Mouse (Mus musculus) hindbrain, embryonic 13.5 days (tissue): ENCODE data around the gene Aurkb. TPM values are rescaled to one million over a fixed set of nuclear protein-coding genes. Genes with fewer than 3 reads are reported as not detected.
"Not testable (repeated sequence)": the region's sequence is repeated elsewhere in the genome, so short reads cannot be mapped to it uniquely, and the experiment has no call there.

Source experiments
- ATAC-seq: fragments of 200-750 bp; cut with Nextera tagmentation; 2 replicates; pipeline ENCODE4 v1.8.0; 2017; ENCODE audit warnings: moderate TSS enrichment; ENCODE audit not compliant: low FRiP score
- H3K27ac ChIP-seq: fragments of 300-500 bp; sonication (generic); 2 replicates; pipeline ENCODE4 v1.5.1; 2015; ENCODE audit warnings: inconsistent platforms, mild to moderate bottlenecking, moderate library complexity
- H3K27me3 ChIP-seq: fragments of 300-500 bp; sonication (generic); 2 replicates; pipeline ENCODE4 v1.6.1; 2015; ENCODE audit warnings: mild to moderate bottlenecking, inconsistent platforms
- H3K36me3 ChIP-seq: fragments of 300-500 bp; sonication (generic); 2 replicates; pipeline ENCODE4 v1.6.1; 2015; ENCODE audit warnings: mild to moderate bottlenecking, inconsistent platforms
- H3K4me1 ChIP-seq: fragments of 300-500 bp; sonication (generic); replicated peaks from 2 replicates; pipeline ENCODE4 v1.6.1; 2015; ENCODE audit warnings: inconsistent platforms
- H3K4me2 ChIP-seq: fragments of 300-500 bp; sonication (generic); 2 replicates; pipeline ENCODE4 v1.6.1; 2015; ENCODE audit warnings: inconsistent platforms, mild to moderate bottlenecking, moderate library complexity
- H3K4me3 ChIP-seq: fragments of 300-500 bp; sonication (generic); 2 replicates; pipeline ENCODE4 v1.5.1; 2015; ENCODE audit warnings: mild to moderate bottlenecking, inconsistent platforms
- H3K9ac ChIP-seq: fragments of 300-500 bp; sonication (generic); 2 replicates; pipeline ENCODE4 v1.6.1; 2015; ENCODE audit warnings: mild to moderate bottlenecking, inconsistent platforms
- H3K9me3 ChIP-seq: fragments of 300-500 bp; sonication (generic); 2 replicates; pipeline ENCODE4 v1.6.1; 2016; ENCODE audit warnings: inconsistent platforms
- WGBS: fragments of 180-500 bp; shearing (Covaris S2); methylation state at CpG from one replicate; pipeline ENCODE4 v1.1.7; 2015; 5-methylcytosine and 5-hydroxymethylcytosine counted together
- polyA plus RNA-seq: library from polyadenylated mRNA; unstranded; fragments of >200 nt; fragmentation: Nextera tagmentation; extraction: Ambion mirVana; gene quantifications from 2 replicates; pipeline ENCODE4 v1.2.1, GENCODE M21; 2015

Aurkb gene
- 31.7 and 34.2 TPM in 2 replicates for polyA plus RNA-seq

DNA sequence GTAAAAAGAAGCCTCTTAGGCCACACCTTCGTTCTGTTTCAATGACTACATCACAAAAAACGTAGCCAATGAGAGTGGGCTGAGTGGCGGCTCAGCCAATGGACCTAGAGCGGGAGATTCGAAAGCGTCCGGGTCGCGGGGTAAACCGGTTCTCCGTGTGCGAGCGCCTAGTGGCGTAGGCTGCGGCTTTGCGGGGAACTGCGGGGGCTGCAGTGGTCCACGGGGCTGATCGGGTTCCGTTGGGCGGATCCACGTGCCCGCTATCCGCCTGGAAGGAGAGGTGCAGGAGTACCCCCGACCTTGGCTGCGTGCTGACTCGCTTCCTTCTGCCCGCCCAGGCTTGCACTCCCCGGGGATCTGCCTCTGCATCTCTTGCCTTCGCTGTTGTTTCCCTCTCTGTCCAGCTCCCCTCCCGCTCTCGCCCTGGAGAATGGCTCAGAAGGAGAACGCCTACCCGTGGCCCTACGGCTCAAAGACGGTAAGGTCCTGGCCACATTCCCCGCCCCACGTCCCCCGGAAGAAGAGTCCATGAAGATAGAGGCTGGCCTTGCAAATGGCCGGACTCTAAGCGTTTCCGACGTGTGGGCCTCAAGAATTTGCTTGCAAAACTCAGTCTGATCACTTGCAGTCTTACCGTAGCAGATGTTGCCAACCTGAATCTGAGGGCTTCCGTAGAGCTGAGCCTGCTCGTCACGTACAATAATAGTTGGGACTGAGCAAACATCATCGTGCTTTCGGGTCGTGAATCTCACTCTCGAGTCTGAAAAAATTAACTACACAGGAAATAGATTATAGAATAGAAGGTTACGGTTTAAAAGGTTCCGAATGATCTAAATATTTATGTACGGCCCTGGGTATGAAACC is at the start of gene Aurkb:
TSS of gene Aurkb (plus strand) at position 117 of the 864 bp plus-strand sequence.
- no peaks in the 10 kb centered on the region for H3K9me3 ChIP-seq
- H3K27me3 ChIP-seq, result no peaks in the 10 kb centered on the region
- H3K9ac ChIP-seq, result peak within 1 kb of the TSS; percentile 65
- no peaks in the 10 kb centered on the region for H3K36me3 ChIP-seq
- WGBS, result under 1% methylated on average over 54 of the region's 54 CpGs
- peaks cover 22% of the 10 kb centered on the region for H3K4me1 ChIP-seq
- peak within 1 kb of the TSS; percentile 65 for H3K27ac ChIP-seq
- peak within 1 kb of the TSS; percentile 99 for H3K4me2 ChIP-seq
- peak within 1 kb of the TSS; percentile 66 for H3K4me3 ChIP-seq
- ATAC-seq, result peak; percentile 71

DNA sequence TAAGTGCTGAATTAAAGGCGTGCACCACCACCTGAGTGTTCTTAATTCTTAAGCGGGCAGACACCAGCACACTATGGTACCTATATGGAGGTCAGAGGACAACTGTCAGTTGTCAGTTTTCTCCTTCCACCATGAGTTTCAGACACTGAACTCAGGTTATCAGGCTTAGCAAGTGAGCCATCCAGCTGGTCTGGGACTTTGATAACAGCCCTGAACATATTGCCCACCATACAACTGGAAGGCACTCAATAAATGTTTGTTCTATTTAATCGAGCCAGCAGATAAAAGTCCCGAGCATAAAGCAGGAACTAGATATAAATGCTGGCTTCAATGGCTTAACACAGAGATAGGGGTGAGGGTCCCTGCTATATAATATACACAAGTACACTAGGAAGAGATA is 48.4 kb upstream of the Aurkb start:
- no peak overlapping the region for H3K4me3 ChIP-seq
- no peaks in the 10 kb centered on the region for H3K4me1 ChIP-seq
- H3K4me2 ChIP-seq, result no peak overlapping the region
- 95% methylated on average over 4 of the region's 4 CpGs for WGBS
- H3K27me3 ChIP-seq, result no peaks in the 10 kb centered on the region
- H3K27ac ChIP-seq, result no peak overlapping the region
- H3K9me3 ChIP-seq, result no peaks in the 10 kb centered on the region
- no peak for ATAC-seq
- no peak overlapping the region for H3K9ac ChIP-seq
- H3K36me3 ChIP-seq, result peaks cover 97% of the 10 kb centered on the region

DNA sequence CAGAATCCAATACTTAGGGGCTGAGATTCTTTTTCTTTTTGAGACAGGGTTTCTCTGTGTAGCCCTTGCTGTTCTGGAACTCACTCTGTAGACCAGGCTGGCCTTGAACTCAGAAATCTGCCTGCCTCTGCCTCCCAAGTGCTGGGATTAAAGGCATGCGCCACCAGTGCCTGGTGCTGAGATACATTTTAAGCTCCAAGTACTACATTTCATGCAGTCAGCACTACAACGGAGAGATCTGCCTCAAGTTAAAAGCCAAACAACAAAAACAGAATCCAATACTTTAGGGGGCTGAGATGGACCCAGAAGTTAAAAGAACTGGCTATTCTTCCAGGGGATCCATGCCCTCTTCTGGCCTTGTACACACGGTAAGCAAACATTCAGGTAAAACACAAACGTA is 42.7 kb upstream of the Aurkb start:
- H3K4me1 ChIP-seq, H3K9ac ChIP-seq, H3K27ac ChIP-seq, H3K27me3 ChIP-seq, H3K4me2 ChIP-seq, H3K4me3 ChIP-seq, H3K9me3 ChIP-seq, ATAC-seq: not testable (repeated sequence)
- peaks cover 53% of the 10 kb centered on the region for H3K36me3 ChIP-seq
- WGBS, result 97% methylated on average over 4 of the region's 4 CpGs

GRCm38 (mm10) chr11:69003592-69003991 is 41.9 kb upstream of the Aurkb start:
- no peak for ATAC-seq
- peaks cover 11% of the 10 kb centered on the region for H3K4me1 ChIP-seq
- 67% methylated on average over 4 of the region's 4 CpGs for WGBS
- H3K9me3 ChIP-seq, result no peaks in the 10 kb centered on the region
- no peak overlapping the region for H3K27ac ChIP-seq
- no peak overlapping the region for H3K4me2 ChIP-seq
- peaks cover 45% of the 10 kb centered on the region for H3K36me3 ChIP-seq
- H3K27me3 ChIP-seq, result no peaks in the 10 kb centered on the region
- no peak overlapping the region for H3K4me3 ChIP-seq
- no peak overlapping the region for H3K9ac ChIP-seq

- H3K9ac ChIP-seq, result no peak overlapping the region
- 97% methylated on average over 7 of the region's 7 CpGs for WGBS
- H3K36me3 ChIP-seq, result peaks cover 30% of the 10 kb centered on the region
- no peak overlapping the region for H3K4me3 ChIP-seq
- no peak overlapping the region for H3K27ac ChIP-seq
- ATAC-seq, result no peak
- no peaks in the 10 kb centered on the region for H3K27me3 ChIP-seq
- H3K4me2 ChIP-seq, result no peak overlapping the region
- peaks cover 11% of the 10 kb centered on the region for H3K4me1 ChIP-seq
- no peaks in the 10 kb centered on the region for H3K9me3 ChIP-seq
Measured at GRCm38 (mm10) chr11:69005193-69005592, 40.3 kb upstream of the Aurkb start.

- H3K36me3 ChIP-seq, result peaks cover 16% of the 10 kb centered on the region
- not testable (repeated sequence) for H3K4me2 ChIP-seq, H3K9ac ChIP-seq, H3K9me3 ChIP-seq, H3K27me3 ChIP-seq, ATAC-seq, H3K27ac ChIP-seq, H3K4me3 ChIP-seq
- H3K4me1 ChIP-seq, result peaks cover 19% of the 10 kb centered on the region
Measured at GRCm38 (mm10) chr11:69006575-69006974, 38.9 kb upstream of the Aurkb start.

GRCm38 (mm10) chr11:69008182-69009121 is 37.0 kb upstream of the Aurkb start, which contains the start of gene Pfas:
Pfas (minus strand) TSS chr11:69008460.
- H3K27ac ChIP-seq, result peak within 1 kb of the TSS; percentile 46
- peak within 1 kb of the TSS; percentile 70 for H3K4me2 ChIP-seq
- peaks cover 26% of the 10 kb centered on the region for H3K4me1 ChIP-seq
- H3K9ac ChIP-seq, result peak within 1 kb of the TSS; percentile 78
- peak within 1 kb of the TSS; percentile 70 for H3K4me3 ChIP-seq
- H3K9me3 ChIP-seq, result no peaks in the 10 kb centered on the region
- ATAC-seq, result peak; percentile 79
- 9% methylated on average over 38 of the region's 38 CpGs for WGBS
- H3K36me3 ChIP-seq, result no peaks in the 10 kb centered on the region
- no peaks in the 10 kb centered on the region for H3K27me3 ChIP-seq

GRCm38 (mm10) chr11:69009508-69009907 is 35.9 kb upstream of the Aurkb start:
- 87% methylated on average over 1 of the region's 1 CpGs for WGBS
- no peak overlapping the region for H3K27ac ChIP-seq
- H3K36me3 ChIP-seq, result no peaks in the 10 kb centered on the region
- H3K4me3 ChIP-seq, result no peak overlapping the region
- H3K4me1 ChIP-seq, result peaks cover 26% of the 10 kb centered on the region
- H3K9me3 ChIP-seq, result no peaks in the 10 kb centered on the region
- no peaks in the 10 kb centered on the region for H3K27me3 ChIP-seq
- no peak for ATAC-seq
- H3K9ac ChIP-seq, result no peak overlapping the region
- H3K4me2 ChIP-seq, result no peak overlapping the region

DNA sequence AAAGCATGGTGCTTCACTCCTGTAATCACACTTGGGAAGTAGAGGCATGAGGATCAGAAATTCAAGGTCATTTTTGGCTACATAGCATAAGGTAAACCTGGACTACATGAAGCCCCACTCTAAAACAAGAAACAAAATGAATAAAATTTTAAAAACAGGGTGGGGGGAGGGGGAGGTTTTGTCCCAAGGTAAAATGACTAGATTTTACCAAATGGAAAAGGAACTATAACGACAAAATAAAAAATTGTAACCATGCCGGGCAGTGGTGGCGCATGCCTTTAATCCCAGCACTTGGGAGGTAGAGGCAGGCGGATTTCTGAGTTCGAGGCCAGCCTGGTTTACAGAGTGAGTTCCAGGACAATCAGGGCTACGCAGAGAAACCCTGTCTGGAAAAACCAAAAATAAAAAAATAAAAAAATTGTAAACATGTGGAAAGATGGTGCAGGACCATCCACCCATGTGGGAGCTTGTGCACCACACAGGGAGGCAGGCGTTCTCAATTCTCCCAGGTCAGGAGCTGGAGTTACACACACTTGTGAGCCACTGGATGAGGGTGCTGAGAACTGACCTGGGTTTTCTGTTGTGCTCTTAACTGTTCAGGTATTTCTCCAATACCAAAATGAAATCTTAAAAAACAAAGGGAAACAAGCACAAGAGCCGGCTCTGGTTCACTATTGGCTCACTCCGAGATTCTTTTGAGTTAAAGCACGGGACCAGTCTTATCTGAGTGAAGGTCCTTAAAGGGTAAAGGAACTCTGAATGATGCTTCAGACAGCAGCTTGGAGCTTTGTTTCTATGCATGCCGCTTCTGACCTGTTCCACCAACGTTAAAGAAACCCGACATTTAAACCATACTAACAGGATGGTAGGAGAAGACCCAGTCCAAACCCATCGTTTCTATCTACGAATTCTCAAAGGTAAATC is 34.8 kb upstream of the Aurkb start:
- Histone ChIP-seq H3K4me1 (peaks cover 30% of the 10 kb centered on the region), H3K36me3 (no peaks in the 10 kb centered on the region), H3K4me2 (no peak overlapping the region; the same call in 1 of the 2 replicates), H3K9me3 (no peaks in the 10 kb centered on the region), H3K4me3 (no peak overlapping the region), H3K9ac (no peak overlapping the region), H3K27me3 (no peaks in the 10 kb centered on the region), H3K27ac (no peak overlapping the region)
- WGBS, result 89% methylated on average over 15 of the region's 15 CpGs
- no peak for ATAC-seq

DNA sequence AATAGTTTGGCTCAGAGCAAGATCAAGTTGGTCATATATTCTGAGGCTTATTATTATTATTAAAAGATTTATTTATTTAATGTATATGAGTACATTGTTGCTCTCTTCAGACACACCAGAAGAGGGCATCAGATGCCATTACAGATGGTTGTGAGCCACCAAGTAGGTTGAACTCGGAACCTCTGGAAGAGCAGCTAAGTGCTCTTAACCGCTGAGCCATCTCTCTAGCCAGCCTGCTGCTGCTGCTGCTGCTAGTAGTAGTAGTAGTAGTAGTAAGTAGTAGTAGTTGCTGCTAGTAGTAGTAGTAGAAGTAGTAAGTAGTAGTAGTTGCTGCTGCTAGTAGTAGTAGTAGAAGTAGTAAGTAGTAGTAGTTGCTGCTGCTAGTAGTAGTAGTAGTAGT is 34.0 kb upstream of the Aurkb start:
- ATAC-seq, H3K36me3 ChIP-seq, H3K9me3 ChIP-seq, H3K9ac ChIP-seq, H3K27me3 ChIP-seq: not testable (repeated sequence)
- Histone ChIP-seq H3K27ac (peak overlapping the region; percentile 95), H3K4me1 (peaks cover 31% of the 10 kb centered on the region), H3K4me2 (peak overlapping the region; percentile 71), H3K4me3 (peak overlapping the region; percentile 50)
- 63% methylated on average over 2 of the region's 2 CpGs for WGBS

GRCm38 (mm10) chr11:69012071-69012601 is 33.3 kb upstream of the Aurkb start:
- ATAC-seq, result peak; percentile 67
- no peaks in the 10 kb centered on the region for H3K27me3 ChIP-seq
- H3K4me2 ChIP-seq, result peak overlapping the region; percentile 71
- peak overlapping the region; percentile 95 for H3K27ac ChIP-seq
- peaks cover 36% of the 10 kb centered on the region for H3K4me1 ChIP-seq
- H3K9ac ChIP-seq, result peak overlapping the region; percentile 75
- H3K4me3 ChIP-seq, result peak overlapping the region; percentile 50
- 1% methylated on average over 18 of the region's 18 CpGs for WGBS
- no peaks in the 10 kb centered on the region for H3K9me3 ChIP-seq
- no peaks in the 10 kb centered on the region for H3K36me3 ChIP-seq
